Mouse (Mus musculus) hindbrain, embryonic 11.5 days (tissue): ENCODE results near the gene Brms1. TPM values are rescaled to one million over a fixed set of nuclear protein-coding genes. Genes with fewer than 3 reads are reported as not detected.
A peak's percentile ranks its signal among the peaks of the same experiment; 100 is the strongest.

Experiments used
- ATAC-seq: fragments of 200-750 bp; cut with Nextera tagmentation; 2 replicates; pipeline ENCODE4 v1.8.0; 2017; ENCODE audit warnings: mild to moderate bottlenecking, moderate TSS enrichment, moderate library complexity; ENCODE audit not compliant: low FRiP score
- DNase-seq: peaks from one replicate; pipeline ENCODE4 v3.0.0-alpha.2; 2015; ENCODE audit warnings: low spot score
- H3K27ac ChIP-seq: fragments of 300-500 bp; sonication (generic); 2 replicates; pipeline ENCODE4 v1.5.1; 2014; ENCODE audit warnings: mild to moderate bottlenecking, low read depth, low read length
- H3K27me3 ChIP-seq: fragments of 300-500 bp; sonication (generic); 2 replicates; pipeline ENCODE4 v1.6.1; 2014; ENCODE audit warnings: mild to moderate bottlenecking, low read length, moderate library complexity, mixed read lengths; ENCODE audit not compliant: control insufficient read depth, insufficient read depth
- H3K36me3 ChIP-seq: fragments of 300-500 bp; sonication (generic); 2 replicates; pipeline ENCODE4 v1.6.1; 2014; ENCODE audit warnings: mild to moderate bottlenecking, low read length, moderate library complexity, mixed read lengths; ENCODE audit not compliant: control insufficient read depth, insufficient read depth
- H3K4me1 ChIP-seq: fragments of 300-500 bp; sonication (generic); replicated peaks from 2 replicates; pipeline ENCODE4 v1.6.1; 2014; ENCODE audit warnings: low read length, mixed read lengths; ENCODE audit not compliant: control insufficient read depth, insufficient read depth
- H3K4me2 ChIP-seq: fragments of 300-500 bp; sonication (generic); replicated peaks from 2 replicates; pipeline ENCODE4 v1.6.1; 2014; ENCODE audit warnings: mild to moderate bottlenecking, low read depth, low read length
- H3K4me3 ChIP-seq: fragments of 300-500 bp; sonication (generic); 2 replicates; pipeline ENCODE4 v1.5.1; 2014; ENCODE audit warnings: low read depth, low read length
- H3K9ac ChIP-seq: fragments of 300-500 bp; sonication (generic); 2 replicates; pipeline ENCODE4 v1.6.1; 2014; ENCODE audit warnings: low read depth, low read length
- H3K9me3 ChIP-seq: fragments of 300-500 bp; sonication (generic); 2 replicates; pipeline ENCODE4 v1.6.1; 2016; ENCODE audit warnings: low read length; ENCODE audit not compliant: control insufficient read depth
- WGBS: fragments of 180-500 bp; shearing (Covaris S2); extraction: QIAGEN DNeasy Blood & Tissue Kit; methylation state at CpG from one replicate; pipeline ENCODE4 v1.1.7; 2014; 5-methylcytosine and 5-hydroxymethylcytosine counted together
- polyA plus RNA-seq: library from polyadenylated mRNA; unstranded; fragments of >200 nt; fragmentation: Nextera tagmentation; extraction: Ambion mirVana; gene quantifications from 2 replicates; pipeline ENCODE4 v1.2.1, GENCODE M21; 2014

Gene Brms1
- polyA plus RNA-seq, 1 experiment from 2014 or later: 62.0 TPM

GRCm38 (mm10) chr19:5095887-5096474 is 54.8 kb downstream of the Brms1 start:
- 0 out of 2 replicates have a peak overlapping the region, but pooled peaks have one; percentile 75 for H3K27ac ChIP-seq
- H3K27me3 ChIP-seq: no peaks in the 10 kb centered on the region
- peak overlapping the region; percentile 94 for H3K4me2 ChIP-seq
- ATAC-seq: no peak
- DNase-seq: peak; percentile 44
- H3K9me3 ChIP-seq: no peaks in the 10 kb centered on the region
- peak overlapping the region; percentile 69 for H3K4me3 ChIP-seq
- H3K4me1 ChIP-seq: peaks cover 24% of the 10 kb centered on the region
- peaks cover 4% of the 10 kb centered on the region; the same call in 1 of the 2 replicates for H3K36me3 ChIP-seq
- 7% methylated on average over 9 of the region's 9 CpGs for WGBS
- peak overlapping the region; percentile 86 for H3K9ac ChIP-seq

GRCm38 (mm10) chr19:5097521-5098362 is 56.6 kb downstream of the Brms1 start:
- Histone ChIP-seq H3K36me3 (peaks cover 4% of the 10 kb centered on the region; the same call in 1 of the 2 replicates), H3K27me3 (no peaks in the 10 kb centered on the region), H3K4me3 (peak overlapping the region; percentile 69), H3K4me2 (peak overlapping the region; percentile 94), H3K4me1 (peaks cover 24% of the 10 kb centered on the region), H3K9me3 (no peaks in the 10 kb centered on the region), H3K27ac (peak overlapping the region; percentile 75), H3K9ac (peak overlapping the region; percentile 86)
- 4% methylated on average over 24 of the region's 31 CpGs for WGBS
- ATAC-seq (peak; percentile 33), DNase-seq (peak; percentile 61)

DNA sequence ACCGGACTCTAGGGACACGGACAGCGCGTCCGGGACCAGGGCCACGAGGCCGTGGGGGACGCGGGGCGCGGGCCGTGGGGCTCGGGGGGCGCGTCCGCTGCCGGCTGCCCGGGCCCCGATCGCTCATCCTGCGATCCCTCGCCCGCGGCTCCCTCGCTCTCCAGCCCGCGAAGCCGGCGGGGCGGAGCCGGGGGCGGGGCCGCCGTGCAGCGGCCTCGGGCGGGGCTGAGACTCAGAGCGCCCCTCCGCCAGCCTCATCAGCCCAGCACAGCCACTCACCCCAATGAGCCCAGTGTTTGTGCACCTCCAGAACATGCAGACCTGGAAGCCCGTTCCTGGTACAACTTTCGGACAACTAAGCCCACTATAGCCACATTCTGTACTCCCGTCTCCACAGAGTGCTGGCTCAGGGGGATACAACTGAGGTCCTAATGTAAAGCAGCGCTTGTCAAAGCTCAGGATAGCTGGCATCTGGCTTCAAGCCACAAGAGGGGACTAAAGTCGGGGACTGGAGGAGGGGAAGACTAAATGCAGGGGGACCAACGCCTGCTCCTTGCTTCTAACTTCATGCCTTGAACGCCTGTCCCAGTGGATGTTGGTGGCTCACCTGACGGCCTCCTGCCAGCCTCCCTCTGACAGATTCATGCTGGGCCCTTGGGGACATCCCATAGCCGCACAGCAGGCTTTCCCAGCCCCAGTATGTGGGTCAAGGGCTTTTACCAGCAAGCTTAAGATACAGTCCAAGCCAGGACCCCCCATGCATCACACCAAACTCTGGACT is 57.4 kb downstream of the Brms1 start, which contains the start of gene Cnih2:
TSS of gene Cnih2 (minus strand) at position 159 of the 781 bp plus-strand sequence.
- peak within 1 kb of the TSS; percentile 69 for H3K4me3 ChIP-seq
- no peaks in the 10 kb centered on the region for H3K27me3 ChIP-seq
- peak within 1 kb of the TSS; percentile 75 for H3K27ac ChIP-seq
- H3K4me2 ChIP-seq: peak within 1 kb of the TSS; percentile 94
- H3K4me1 ChIP-seq: peaks cover 24% of the 10 kb centered on the region
- H3K9me3 ChIP-seq: no peaks in the 10 kb centered on the region
- WGBS: 3% methylated on average over 20 of the region's 48 CpGs
- peaks cover 4% of the 10 kb centered on the region; the same call in 1 of the 2 replicates for H3K36me3 ChIP-seq
- peak within 1 kb of the TSS; percentile 86 for H3K9ac ChIP-seq
- DNase-seq (peak; percentile 88), ATAC-seq (peak; percentile 65)

Other genes starting within 250 kb of the Brms1 start
- 107 and 117 TPM in 2 replicates for gene Rbm4, start 247.5 kb upstream of the Brms1 start, polyA plus RNA-seq
- gene Gm21992, start 229.7 kb upstream of the Brms1 start, polyA plus RNA-seq: 22.4 and 37.1 TPM in 2 replicates
- gene Rbm14, start 229.7 kb upstream of the Brms1 start, polyA plus RNA-seq: 92.9 and 98.4 TPM in 2 replicates
- 39.1 and 43.7 TPM in 2 replicates for gene Ccs, start 202.0 kb upstream of the Brms1 start, polyA plus RNA-seq
- gene Ccdc87, start 202.0 kb upstream of the Brms1 start, polyA plus RNA-seq: 0.33 and 0.34 TPM in 2 replicates
- gene Ctsf, start 186.2 kb upstream of the Brms1 start, polyA plus RNA-seq: 38.5 and 40.9 TPM in 2 replicates
- gene Actn3, start 163.4 kb upstream of the Brms1 start, polyA plus RNA-seq: 1.4 and 3.2 TPM in 2 replicates
- 14.1 and 16.3 TPM in 2 replicates for gene Zdhhc24, start 162.7 kb upstream of the Brms1 start, polyA plus RNA-seq
- 8.1 and 11.6 TPM in 2 replicates for gene Bbs1, start 134.7 kb upstream of the Brms1 start, polyA plus RNA-seq
- gene Dpp3, start 113.1 kb upstream of the Brms1 start, polyA plus RNA-seq: 125 and 155 TPM in 2 replicates
- gene Peli3, start 98.2 kb upstream of the Brms1 start, polyA plus RNA-seq: 1.7 and 3.0 TPM in 2 replicates
- 153 and 158 TPM in 2 replicates for gene Mrpl11, start 79.2 kb upstream of the Brms1 start, polyA plus RNA-seq
- 0.06 and 0.07 TPM in 2 replicates for gene Npas4, start 51.0 kb upstream of the Brms1 start, polyA plus RNA-seq
- gene Slc29a2, start 17.5 kb upstream of the Brms1 start, polyA plus RNA-seq: 3.8 and 4.1 TPM in 2 replicates
- 35.4 and 45.2 TPM in 2 replicates for gene B4gat1, start 2.5 kb upstream of the Brms1 start, polyA plus RNA-seq
- 0.73 and 2.3 TPM in 2 replicates for gene AC124502.3, start 2.5 kb upstream of the Brms1 start, polyA plus RNA-seq
- gene Rin1, start 9.1 kb downstream of the Brms1 start, polyA plus RNA-seq: 0.80 and 1.7 TPM in 2 replicates
- gene Cd248, start 26.7 kb downstream of the Brms1 start, polyA plus RNA-seq: 26.8 and 27.9 TPM in 2 replicates
- gene Tmem151a, start 44.2 kb downstream of the Brms1 start, polyA plus RNA-seq: 1.6 and 1.8 TPM in 2 replicates
- 75.6 and 81.3 TPM in 2 replicates for gene Yif1a, start 47.2 kb downstream of the Brms1 start, polyA plus RNA-seq
- gene Cnih2, start 57.2 kb downstream of the Brms1 start, polyA plus RNA-seq: 126 and 128 TPM in 2 replicates
- gene Rab1b, start 65.7 kb downstream of the Brms1 start, polyA plus RNA-seq: 217 and 230 TPM in 2 replicates
- gene Klc2, start 77.2 kb downstream of the Brms1 start, polyA plus RNA-seq: 34.6 and 36.5 TPM in 2 replicates
- 23.2 and 23.4 TPM in 2 replicates for gene Pacs1, start 231.8 kb downstream of the Brms1 start, polyA plus RNA-seq